Mouse (Mus musculus) left cerebral cortex, postnatal 10 days (tissue): ENCODE results near the gene Esr1. TPM values are rescaled to one million over a fixed set of nuclear protein-coding genes. Genes with fewer than 3 reads are reported as not detected.

ENCODE experiments used
- DNase-seq, 2 experiments: peaks; one replicate each; pipeline ENCODE4 v3.0.0; 2021 to 2022; ENCODE audit warnings: low spot score in 2 of 2, mixed read lengths in 1 of 2; ENCODE audit errors: extremely low spot score in 1 of 2
- intact Hi-C: fragments of 180-260 bp; cut with DNase I; formaldehyde crosslinking; loops from one replicate; pipeline ENCODE4 v1.15.1; 2025
- total RNA-seq, 2 experiments: library from RNA; stranded (reverse); gene quantifications; 2 replicates each; pipeline ENCODE4 v1.2.3; 2021

Gene Esr1
- total RNA-seq, 2 experiments from 2014 or later: 2.3 to 3.4 TPM

DNA sequence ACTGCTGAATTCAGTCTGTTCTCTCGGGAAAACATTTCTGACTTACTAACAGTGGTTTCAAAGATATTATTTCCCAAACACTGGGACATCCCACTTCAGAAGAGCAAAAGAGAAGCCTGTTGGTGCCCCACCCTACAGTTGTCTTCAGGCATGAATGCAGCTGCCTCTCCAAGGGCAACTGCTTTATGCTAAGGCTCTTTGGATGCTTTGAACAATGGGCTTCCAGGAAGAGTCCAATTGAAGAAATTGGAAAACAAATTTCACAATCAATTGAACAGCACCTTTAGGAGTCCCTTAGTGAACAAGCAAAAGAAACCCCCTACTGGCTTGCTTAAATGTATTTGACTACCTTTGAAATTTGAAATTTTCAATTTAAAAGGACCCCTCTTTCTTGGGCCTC is 415.8 kb downstream of the Esr1 start:
- intact Hi-C loops: no loop called here

DNA sequence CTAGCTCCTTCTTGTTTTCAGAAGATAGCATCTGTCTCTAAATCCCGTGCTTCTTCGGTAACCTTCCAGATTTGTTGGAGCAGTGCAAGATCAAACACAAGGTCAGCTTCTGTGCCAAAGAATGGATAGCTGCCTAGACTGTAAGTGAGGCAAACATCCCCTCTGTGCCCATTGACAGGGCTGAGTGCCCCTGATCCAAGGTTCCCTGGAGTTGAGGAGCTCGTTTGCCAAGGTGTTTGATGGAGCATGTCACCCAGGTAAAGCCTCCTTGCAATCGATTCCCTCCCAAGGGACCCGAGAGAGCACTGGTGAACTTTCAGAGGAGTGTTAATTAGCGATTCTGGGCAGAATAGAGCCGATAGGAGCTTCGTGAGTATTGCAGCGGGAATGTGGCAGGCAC is 416.9 kb downstream of the Esr1 start:
- DNase-seq: no peak
- intact Hi-C loops: no loop called here

More for the DNA sequence above, 415.8 kb downstream of the Esr1 start:
- no peak for DNase-seq

DNA sequence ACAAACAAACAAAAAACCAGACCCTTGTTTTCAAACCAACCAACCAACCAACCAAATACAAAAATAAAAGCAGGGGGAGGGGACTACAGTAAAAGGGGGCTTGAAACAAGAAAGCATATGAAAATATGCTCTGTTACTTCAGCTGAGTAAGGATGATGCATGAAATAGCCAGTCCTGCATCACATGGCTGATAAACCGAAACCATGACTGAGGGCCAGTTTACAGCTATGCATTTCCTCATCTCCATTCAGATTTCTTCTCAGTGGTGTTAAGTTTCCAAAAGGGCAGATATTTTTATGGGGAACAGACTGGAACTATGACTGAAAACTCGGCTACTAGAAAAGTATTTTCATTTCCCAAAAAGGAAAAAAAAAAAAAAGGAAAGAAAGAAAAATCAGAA is 417.8 kb downstream of the Esr1 start:
- DNase-seq: no peak
- intact Hi-C loops: no loop called here

DNA sequence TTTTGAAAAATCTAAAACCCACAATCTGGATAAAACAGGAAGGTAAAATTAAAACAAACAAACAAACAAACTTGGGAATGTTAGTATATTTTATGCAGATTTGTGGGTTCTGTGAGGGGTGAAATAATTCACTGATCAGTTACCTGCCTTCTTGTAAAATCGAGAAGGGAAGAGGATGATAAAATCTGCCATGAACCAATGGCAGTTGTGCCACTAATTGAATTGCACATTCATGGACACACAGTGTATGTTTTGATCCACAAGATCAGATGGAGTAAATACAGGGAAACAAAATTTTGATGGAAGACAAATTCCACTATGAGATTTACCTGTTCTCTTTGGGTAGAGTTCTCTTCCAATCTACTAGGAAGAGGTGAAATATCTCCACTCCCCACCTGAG is 418.5 kb downstream of the Esr1 start:
- no peak for DNase-seq
- intact Hi-C loops: no loop called here

DNA sequence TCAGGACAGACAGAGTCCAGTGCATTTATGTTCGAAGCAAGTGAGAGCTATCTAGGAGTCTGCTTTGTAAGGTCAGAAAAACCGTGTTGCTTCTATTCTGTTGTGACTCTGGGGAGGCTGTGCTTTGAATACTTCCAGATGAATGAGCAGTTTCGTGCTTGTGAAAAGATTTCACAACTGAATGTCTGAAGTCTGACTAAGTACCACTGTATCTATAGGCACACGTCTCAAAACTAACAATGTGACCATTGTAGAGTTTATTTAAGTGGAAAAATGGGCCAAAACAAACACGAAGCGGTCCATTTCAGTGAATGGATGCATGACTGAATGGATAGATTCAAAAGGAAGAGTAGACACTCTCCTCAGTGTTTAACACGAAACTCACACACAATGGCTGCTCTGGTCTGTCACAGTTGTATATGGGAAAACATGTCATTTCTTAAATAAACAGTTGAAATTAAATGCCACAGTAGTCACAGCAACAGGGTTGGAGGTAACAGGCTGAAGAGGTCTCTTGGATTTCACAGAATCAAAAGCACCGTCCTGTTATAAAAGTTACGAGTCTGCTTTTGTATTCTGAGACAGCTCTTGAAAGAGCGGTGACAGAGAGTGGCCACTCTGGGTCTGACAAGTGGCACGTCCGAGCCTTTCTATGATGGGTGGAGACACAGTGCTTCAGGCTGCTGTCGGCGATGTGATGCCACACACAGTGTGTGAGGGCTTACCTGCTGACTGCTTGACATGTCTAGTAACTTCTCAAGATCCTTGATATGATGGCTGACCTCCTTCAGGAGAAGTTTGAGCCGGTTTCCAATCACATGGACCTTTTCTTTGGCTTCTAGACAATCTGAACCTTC is 421.0 kb downstream of the Esr1 start:
- intact Hi-C loops: no loop called here

DNA sequence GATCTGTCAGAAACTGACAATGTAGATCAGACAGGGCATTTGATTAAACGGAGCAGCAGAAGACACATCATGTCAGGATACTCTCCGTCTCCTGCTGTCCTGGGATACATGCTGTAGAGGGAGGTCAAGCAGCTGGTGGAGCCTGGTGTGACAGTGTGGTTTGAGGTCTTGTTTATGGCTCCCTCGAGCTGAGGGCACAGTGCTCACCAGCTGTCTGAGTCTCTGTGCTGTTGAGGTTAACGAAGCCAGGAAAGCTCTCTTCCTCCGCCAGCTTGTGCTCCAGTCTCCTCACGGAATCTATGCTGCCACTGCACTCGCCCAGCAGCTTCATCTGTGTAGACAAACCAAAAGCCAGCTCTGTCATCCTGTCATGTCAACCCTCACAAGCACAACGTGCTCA is 429.9 kb downstream of the Esr1 start:
- no peak for DNase-seq
- intact Hi-C loops: loop anchor here (10.0 kb wide), 1 partner anchor 74 kb away; no protein-coding TSS in a partner anchor

More for the DNA sequence above, 421.0 kb downstream of the Esr1 start:
- no peak for DNase-seq

DNA sequence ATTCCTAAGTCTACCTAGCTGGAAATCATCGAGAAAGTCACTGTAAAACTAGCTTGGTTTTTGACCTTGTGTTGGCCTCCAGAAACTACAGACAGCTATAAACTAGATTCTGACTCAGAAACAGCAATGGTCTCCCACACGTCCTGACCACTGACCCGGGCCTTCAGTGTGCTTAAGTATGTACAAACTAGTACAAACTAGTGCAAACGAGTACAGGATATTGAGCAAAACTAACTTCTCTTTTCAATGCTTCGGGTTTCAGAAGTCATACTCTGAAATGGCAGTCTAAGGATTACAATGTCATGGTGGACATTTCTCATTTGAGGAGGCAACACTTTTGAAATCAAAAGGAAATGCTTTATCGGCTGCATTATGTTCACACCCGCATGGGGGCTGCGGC is 433.1 kb downstream of the Esr1 start:
- DNase-seq: no peak

DNA sequence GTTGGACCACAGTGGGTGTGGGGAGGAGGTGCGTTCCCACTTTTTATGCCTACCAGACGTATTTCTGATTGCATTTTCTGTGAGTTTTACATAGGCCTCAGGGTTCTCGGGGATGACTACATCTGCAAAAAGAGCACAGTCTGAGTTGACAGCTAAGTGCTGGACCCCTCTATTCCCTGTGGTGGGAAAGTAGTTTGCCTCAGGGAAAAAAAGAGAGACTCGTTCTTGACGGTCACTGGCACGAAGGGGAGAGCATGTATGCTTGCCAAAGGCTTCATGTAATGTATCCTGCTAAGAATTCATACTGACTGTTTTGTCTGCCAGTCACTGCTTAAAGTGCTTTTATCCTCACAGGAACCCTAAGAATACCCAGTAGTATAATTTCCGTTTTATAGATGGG is 433.8 kb downstream of the Esr1 start:
- intact Hi-C loops: loop anchor here (10.0 kb wide), 1 partner anchor 70 kb away; no protein-coding TSS in a partner anchor
- no peak for DNase-seq

More for the DNA sequence above, 433.1 kb downstream of the Esr1 start:
- intact Hi-C loops: loop anchor here (10.0 kb wide), 1 partner anchor 70 kb away; no protein-coding TSS in a partner anchor

DNA sequence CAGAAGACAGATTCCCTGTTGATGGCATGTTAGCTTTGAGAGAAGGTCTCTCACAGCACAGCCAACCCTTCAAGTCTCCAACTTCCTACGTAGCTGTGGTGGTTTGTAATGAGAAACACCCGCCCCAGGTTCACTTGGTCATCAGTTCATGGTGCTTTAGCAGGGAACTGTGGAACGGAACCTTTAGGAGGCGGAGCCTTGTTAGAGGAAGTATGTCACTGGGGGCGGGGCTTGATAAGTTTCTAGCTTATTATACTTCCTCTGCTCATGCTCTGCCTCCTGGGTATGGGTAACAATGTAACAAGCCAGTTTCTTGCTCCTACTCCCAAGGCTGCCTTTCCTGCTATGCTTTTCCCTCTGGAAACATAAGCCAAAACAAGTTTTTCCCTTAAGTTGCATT is 434.3 kb downstream of the Esr1 start:
- intact Hi-C loops: loop anchor here (10.0 kb wide), 1 partner anchor 69 kb away; no protein-coding TSS in a partner anchor
- no peak for DNase-seq

Other genes with a start within 250 kb of the Esr1 start
- 1 to 10 TPM; 9.3 to 9.4 TPM for gene Zbtb2, start 223.5 kb upstream of the Esr1 start, total RNA-seq
- gene Rmnd1, start 179.2 kb upstream of the Esr1 start, total RNA-seq: 10 to 100 TPM; 31.6 to 34.6 TPM
- 10 to 100 TPM; 10.6 to 12.3 TPM for gene Armt1, start 179.1 kb upstream of the Esr1 start, total RNA-seq
- gene Ccdc170, start 129.1 kb upstream of the Esr1 start, total RNA-seq: under 1 TPM; 0.26 to 0.43 TPM